Mouse (Mus musculus): ENCODE measurements around the gene Tdp1.

Gene Tdp1

GRCm38 (mm10) chr12:99884269-99885261 is at the start of gene Tdp1, which contains the start of gene Efcab11:
TSS of gene Tdp1 (plus strand) at chr12:99884517.
TSS of gene Efcab11 (minus strand) at chr12:99884439.
- DNase-seq (ENCODE audit: low spot score): peak; percentile 96

- DNase-seq (ENCODE audit: low spot score): peak; percentile 12
Measured at GRCm38 (mm10) chr12:99836404-99837131, 47.7 kb upstream of the Tdp1 start.

- no peak for DNase-seq (ENCODE audit: low spot score)
Measured at GRCm38 (mm10) chr12:99837528-99837927, 46.8 kb upstream of the Tdp1 start.

GRCm38 (mm10) chr12:99838109-99838508 is 46.2 kb upstream of the Tdp1 start:
- DNase-seq (ENCODE audit: low spot score): no peak

- peak; percentile 64 for DNase-seq (ENCODE audit: low spot score)
Measured at GRCm38 (mm10) chr12:99838703-99839102, 45.6 kb upstream of the Tdp1 start.

- no peak for DNase-seq (ENCODE audit: low spot score)
Measured at GRCm38 (mm10) chr12:99844951-99845350, 39.4 kb upstream of the Tdp1 start.

- no peak for DNase-seq (ENCODE audit: low spot score)
Measured at GRCm38 (mm10) chr12:99849996-99850395, 34.3 kb upstream of the Tdp1 start.

- DNase-seq (ENCODE audit: low spot score): no peak
Measured at GRCm38 (mm10) chr12:99853323-99854258, 30.7 kb upstream of the Tdp1 start.

- no peak for DNase-seq (ENCODE audit: low spot score)
Measured at GRCm38 (mm10) chr12:99856011-99856410, 28.3 kb upstream of the Tdp1 start.

- DNase-seq (ENCODE audit: low spot score): no peak
Measured at GRCm38 (mm10) chr12:99858664-99859063, 25.7 kb upstream of the Tdp1 start.

- no peak for DNase-seq (ENCODE audit: low spot score)
Measured at GRCm38 (mm10) chr12:99859391-99860100, 24.8 kb upstream of the Tdp1 start.

- peak; percentile 24 for DNase-seq (ENCODE audit: low spot score)
Measured at GRCm38 (mm10) chr12:99860981-99861380, 23.3 kb upstream of the Tdp1 start.

GRCm38 (mm10) chr12:99864613-99865012 is 19.7 kb upstream of the Tdp1 start:
- no peak for DNase-seq (ENCODE audit: low spot score)

- no peak for DNase-seq (ENCODE audit: low spot score)
Measured at GRCm38 (mm10) chr12:99868821-99869220, 15.5 kb upstream of the Tdp1 start.

GRCm38 (mm10) chr12:99873443-99873842 is 10.9 kb upstream of the Tdp1 start:
- no peak for DNase-seq (ENCODE audit: low spot score)

GRCm38 (mm10) chr12:99874609-99875008 is 9.7 kb upstream of the Tdp1 start:
- DNase-seq (ENCODE audit: low spot score): no peak

GRCm38 (mm10) chr12:99883000-99883712 is 1.2 kb upstream of the Tdp1 start:
- peak; percentile 99 for DNase-seq (ENCODE audit: low spot score)

GRCm38 (mm10) chr12:99883713-99884105 is 608 bp upstream of the Tdp1 start:
- no peak for DNase-seq (ENCODE audit: low spot score)

- DNase-seq (ENCODE audit: low spot score): peak; percentile 32
Measured at GRCm38 (mm10) chr12:99885282-99885901, 1.1 kb downstream of the Tdp1 start.

GRCm38 (mm10) chr12:99897846-99898245 is 13.5 kb downstream of the Tdp1 start:
- DNase-seq (ENCODE audit: low spot score): no peak

Measured in retina, embryonic 14.5 days (tissue).